Mouse (Mus musculus) spleen, adult 2 months (tissue): ENCODE results near the gene Dgat2.

ENCODE experiments used
- CTCF ChIP-seq: fragments of 200-500 bp; IDR thresholded peaks from 2 replicates; pipeline ENCODE4 v1.5.1; 2011; ENCODE audit warnings: mild to moderate bottlenecking, inconsistent platforms; ENCODE audit not compliant: insufficient read depth, insufficient read length, insufficient replicate concordance; ENCODE audit errors: extremely low read depth
- POLR2A ChIP-seq: fragments of 200-500 bp; IDR thresholded peaks from 2 replicates; pipeline ENCODE4 v1.6.1; 2011; ENCODE audit warnings: low read depth, low read length, inconsistent platforms

DNA sequence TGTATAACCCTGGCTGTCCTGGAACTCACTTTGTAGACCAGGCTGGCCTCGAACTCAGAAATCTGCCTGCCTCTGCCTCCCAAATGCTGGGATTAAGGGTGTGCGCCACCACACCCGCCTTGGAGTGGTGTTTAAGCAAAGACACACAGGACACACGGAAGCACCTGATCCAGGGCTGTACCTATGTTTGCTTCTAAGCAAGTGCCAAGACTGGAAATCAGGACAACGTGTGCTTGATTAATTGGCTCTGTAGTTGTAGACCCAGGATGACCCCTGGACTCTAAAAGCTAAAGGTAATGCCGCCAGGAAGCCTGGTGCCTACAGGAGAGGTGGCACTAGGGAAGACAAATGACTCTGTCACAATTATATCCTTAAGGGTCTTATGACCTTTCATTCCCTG is 12.0 kb downstream of the Dgat2 start:
- TF ChIP-seq CTCF (no peak), POLR2A (no peak)
